Mouse (Mus musculus): ENCODE results near the gene Tnni3k. TPM values are rescaled to one million over a fixed set of nuclear protein-coding genes. Genes with fewer than 3 reads are reported as not detected.

The Tnni3k gene
- polyA plus RNA-seq, 2 experiments = not detected

GRCm38 (mm10) chr3:154842247-154842646, 213.0 kb downstream of the Tnni3k start:
- H3K9ac ChIP-seq (replicated peaks) = no peak overlapping the region
- 51% methylated on average over 7 of the region's 7 CpGs for WGBS (ENCODE audit: insufficient replicate concordance)
- DNase-seq (ENCODE audit: low read depth in 3 of 3, low spot score in 3 of 3) (no peak), ATAC-seq (ENCODE audit: insufficient read depth) (no peak)
- H3K4me2 ChIP-seq (ENCODE audit: low read depth) = no peak overlapping the region
- H3K27me3 ChIP-seq (ENCODE audit: control insufficient read depth, insufficient read depth, low read length) = no peaks in the 10 kb centered on the region
- TF ChIP-seq EP300 (IDR thresholded peaks at IDR 0.05; ENCODE audit: low read depth) = no peak
- no peak for TF ChIP-seq CTCF (IDR thresholded peaks at IDR 0.05; ENCODE audit: low read depth)
- no peaks in the 10 kb centered on the region for H3K36me3 ChIP-seq (replicated peaks; ENCODE audit: control insufficient read depth, insufficient read depth, low read depth)
- H3K27ac ChIP-seq = no peak overlapping the region
- H3K9me3 ChIP-seq (ENCODE audit: control insufficient read depth, low read length) = no peaks in the 10 kb centered on the region
- no peak overlapping the region for H3K4me3 ChIP-seq (ENCODE audit: insufficient read depth in 1 of 2, low read depth in 2 of 2, low read length in 2 of 2)
- no peaks in the 10 kb centered on the region for H3K4me1 ChIP-seq (replicated peaks; ENCODE audit: control insufficient read depth in 2 of 2, insufficient read depth in 2 of 2, low read length in 1 of 2)

GRCm38 (mm10) chr3:154841076-154841475, 214.1 kb downstream of the Tnni3k start:
- ATAC-seq (ENCODE audit: insufficient read depth) = no peak

GRCm38 (mm10) chr3:154837861-154838260, 217.3 kb downstream of the Tnni3k start:
- no peak overlapping the region for H3K27ac ChIP-seq
- H3K27me3 ChIP-seq (ENCODE audit: control insufficient read depth, insufficient read depth, low read length) = no peaks in the 10 kb centered on the region
- DNase-seq (ENCODE audit: low read depth in 3 of 3, low spot score in 3 of 3) (no peak), ATAC-seq (ENCODE audit: insufficient read depth) (no peak)
- H3K4me3 ChIP-seq (ENCODE audit: insufficient read depth in 1 of 2, low read depth in 2 of 2, low read length in 2 of 2) = no peak overlapping the region
- 76% methylated on average over 11 of the region's 11 CpGs for WGBS (ENCODE audit: insufficient replicate concordance)
- no peaks in the 10 kb centered on the region for H3K4me1 ChIP-seq (replicated peaks; ENCODE audit: control insufficient read depth in 2 of 2, insufficient read depth in 2 of 2, low read length in 1 of 2)
- H3K4me2 ChIP-seq (ENCODE audit: low read depth) = no peak overlapping the region
- TF ChIP-seq CTCF (IDR thresholded peaks at IDR 0.05; ENCODE audit: low read depth) = no peak
- TF ChIP-seq EP300 (IDR thresholded peaks at IDR 0.05; ENCODE audit: low read depth) = no peak
- no peak overlapping the region for H3K9ac ChIP-seq (replicated peaks)
- H3K36me3 ChIP-seq (replicated peaks; ENCODE audit: control insufficient read depth, insufficient read depth, low read depth) = no peaks in the 10 kb centered on the region
- no peaks in the 10 kb centered on the region for H3K9me3 ChIP-seq (ENCODE audit: control insufficient read depth, low read length)

More at GRCm38 (mm10) chr3:154841076-154841475, 214.1 kb downstream of the Tnni3k start:
- H3K36me3 ChIP-seq (replicated peaks; ENCODE audit: control insufficient read depth, insufficient read depth, low read depth) = no peaks in the 10 kb centered on the region
- H3K27ac ChIP-seq = no peak overlapping the region
- H3K4me2 ChIP-seq (ENCODE audit: low read depth) = no peak overlapping the region
- 39% methylated on average over 1 of the region's 1 CpGs for WGBS (ENCODE audit: insufficient replicate concordance)
- no peaks in the 10 kb centered on the region for H3K4me1 ChIP-seq (replicated peaks; ENCODE audit: control insufficient read depth in 2 of 2, insufficient read depth in 2 of 2, low read length in 1 of 2)
- no peak overlapping the region for H3K9ac ChIP-seq (replicated peaks)
- no peak overlapping the region for H3K4me3 ChIP-seq (ENCODE audit: insufficient read depth in 1 of 2, low read depth in 2 of 2, low read length in 2 of 2)
- H3K27me3 ChIP-seq (ENCODE audit: control insufficient read depth, insufficient read depth, low read length) = no peaks in the 10 kb centered on the region
- H3K9me3 ChIP-seq (ENCODE audit: control insufficient read depth, low read length) = no peaks in the 10 kb centered on the region
- TF ChIP-seq EP300 (IDR thresholded peaks at IDR 0.05; ENCODE audit: low read depth) (no peak), CTCF (IDR thresholded peaks at IDR 0.05; ENCODE audit: low read depth) (no peak)
- no peak for DNase-seq (ENCODE audit: low read depth in 3 of 3, low spot score in 3 of 3)

- no peak overlapping the region for H3K9ac ChIP-seq (replicated peaks)
- ATAC-seq (ENCODE audit: insufficient read depth) = no peak
- 48% methylated on average over 3 of the region's 3 CpGs for WGBS (ENCODE audit: insufficient replicate concordance)
- no peak overlapping the region for H3K4me2 ChIP-seq (ENCODE audit: low read depth)
- no peaks in the 10 kb centered on the region for H3K4me1 ChIP-seq (replicated peaks; ENCODE audit: control insufficient read depth in 2 of 2, insufficient read depth in 2 of 2, low read length in 1 of 2)
- DNase-seq (ENCODE audit: low read depth in 3 of 3, low spot score in 3 of 3) = no peak
- H3K9me3 ChIP-seq (ENCODE audit: control insufficient read depth, low read length) = no peaks in the 10 kb centered on the region
- H3K27ac ChIP-seq = no peak overlapping the region
- TF ChIP-seq CTCF (IDR thresholded peaks at IDR 0.05; ENCODE audit: low read depth) (no peak), EP300 (IDR thresholded peaks at IDR 0.05; ENCODE audit: low read depth) (no peak)
- H3K4me3 ChIP-seq (ENCODE audit: insufficient read depth in 1 of 2, low read depth in 2 of 2, low read length in 2 of 2) = no peak overlapping the region
- no peaks in the 10 kb centered on the region for H3K36me3 ChIP-seq (replicated peaks; ENCODE audit: control insufficient read depth, insufficient read depth, low read depth)
- H3K27me3 ChIP-seq (ENCODE audit: control insufficient read depth, insufficient read depth, low read length) = no peaks in the 10 kb centered on the region
Measured at GRCm38 (mm10) chr3:154836137-154836536, 219.1 kb downstream of the Tnni3k start.

GRCm38 (mm10) chr3:154834373-154834772, 220.8 kb downstream of the Tnni3k start:
- no peak overlapping the region for H3K9ac ChIP-seq (replicated peaks)
- DNase-seq (ENCODE audit: low read depth in 3 of 3, low spot score in 3 of 3) (no peak), ATAC-seq (ENCODE audit: insufficient read depth) (no peak)
- no peaks in the 10 kb centered on the region for H3K27me3 ChIP-seq (ENCODE audit: control insufficient read depth, insufficient read depth, low read length)
- TF ChIP-seq CTCF (IDR thresholded peaks at IDR 0.05; ENCODE audit: low read depth) (no peak), EP300 (IDR thresholded peaks at IDR 0.05; ENCODE audit: low read depth) (no peak)
- H3K36me3 ChIP-seq (replicated peaks; ENCODE audit: control insufficient read depth, insufficient read depth, low read depth) = no peaks in the 10 kb centered on the region
- no peaks in the 10 kb centered on the region for H3K9me3 ChIP-seq (ENCODE audit: control insufficient read depth, low read length)
- H3K4me2 ChIP-seq (ENCODE audit: low read depth) = no peak overlapping the region
- no peaks in the 10 kb centered on the region for H3K4me1 ChIP-seq (replicated peaks; ENCODE audit: control insufficient read depth in 2 of 2, insufficient read depth in 2 of 2, low read length in 1 of 2)
- no peak overlapping the region for H3K4me3 ChIP-seq (ENCODE audit: insufficient read depth in 1 of 2, low read depth in 2 of 2, low read length in 2 of 2)
- H3K27ac ChIP-seq = no peak overlapping the region
- WGBS (ENCODE audit: insufficient replicate concordance) = 72% methylated on average over 9 of the region's 9 CpGs

All from liver, embryonic 14.5 days (tissue).